Comparison of ENCODE assay signal across 8 mouse cellular contexts in the genomic region with DNA sequence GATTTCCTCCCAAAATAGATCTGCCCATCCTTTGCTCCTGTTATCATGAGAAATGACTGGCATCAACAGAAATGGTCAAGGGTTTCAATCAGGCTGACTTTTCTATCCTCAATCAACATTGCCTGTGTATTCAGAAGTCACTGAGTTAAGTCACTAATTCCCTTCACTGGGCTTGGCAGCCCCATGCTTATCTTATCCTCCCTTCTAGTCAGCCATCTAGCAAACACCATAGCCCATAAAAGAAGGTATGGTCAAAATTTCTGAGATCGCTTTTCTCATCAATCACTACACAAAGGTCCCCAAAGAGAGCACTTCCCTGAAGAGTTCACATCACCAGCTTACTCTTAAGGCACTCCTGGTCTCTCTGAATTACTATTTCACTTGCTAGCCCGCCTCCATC. TPM values are rescaled to one million over a fixed set of nuclear protein-coding genes. Genes with fewer than 3 reads are reported as not detected.
DNase-seq lines count a peak whose midpoint lies in the region; ATAC-seq and TF ChIP-seq lines count a peak whose summit lies in the region.

No protein-coding gene starts in this region.

- H3K4me2 ChIP-seq in heart, postnatal 0 days (ENCODE audit: low read depth, low read length) = peak overlapping the region; percentile 68
- H3K4me2 ChIP-seq in hindbrain, embryonic 13.5 days = peak overlapping the region; percentile 70
- H3K4me2 ChIP-seq in midbrain, embryonic 11.5 days = peak overlapping the region; percentile 65

- peaks cover 17% of the 10 kb centered on the region for H3K4me1 ChIP-seq in heart, postnatal 0 days (ENCODE audit: control insufficient read depth, insufficient read depth)
- H3K4me1 ChIP-seq in bone marrow macrophage, adult 2 months (ENCODE audit: control insufficient read depth, insufficient read depth, low read length) = peaks cover 17% of the 10 kb centered on the region
- peaks cover 36% of the 10 kb centered on the region for H3K4me1 ChIP-seq in hindbrain, embryonic 13.5 days (replicated peaks)
- H3K4me1 ChIP-seq in midbrain, embryonic 11.5 days (ENCODE audit: control insufficient read depth, insufficient read depth, low read length) = peaks cover 17% of the 10 kb centered on the region

- H3K9me3 ChIP-seq in heart, postnatal 0 days (replicated peaks; ENCODE audit: control insufficient read depth, low read length) = no peaks in the 10 kb centered on the region
- H3K9me3 ChIP-seq in hindbrain, embryonic 13.5 days = no peaks in the 10 kb centered on the region
- no peaks in the 10 kb centered on the region for H3K9me3 ChIP-seq in midbrain, embryonic 11.5 days (ENCODE audit: control insufficient read depth, low read length)

- DNase-seq in heart, postnatal 0 days (ENCODE audit: low spot score) = no peak
- no peak for DNase-seq in heart, postnatal 36 days
- DNase-seq in midbrain, embryonic 11.5 days (ENCODE audit: low spot score, missing footprints) = no peak
- no peak for DNase-seq in right cerebral cortex, postnatal 10 days (ENCODE audit: low spot score in 2 of 2)
- no peak for DNase-seq in Muller cell, postnatal 12 days (ENCODE audit: inconsistent ontology term)
- DNase-seq in embryo, embryonic 9.5 days (ENCODE audit: extremely low spot score) = no peak

- ATAC-seq in heart, postnatal 0 days (ENCODE audit: insufficient read depth, low read depth) = no peak
- no peak for ATAC-seq in hindbrain, embryonic 13.5 days (ENCODE audit: low FRiP score)
- ATAC-seq in midbrain, embryonic 11.5 days (ENCODE audit: low FRiP score) = no peak

- 7% methylated on average over 2 of the region's 2 CpGs for WGBS in heart, postnatal 0 days
- WGBS in hindbrain, embryonic 13.5 days = 16% methylated on average over 2 of the region's 2 CpGs
- 20% methylated on average over 2 of the region's 2 CpGs for WGBS in midbrain, embryonic 11.5 days

- no peak for TF ChIP-seq CTCF in heart, postnatal 0 days (IDR thresholded peaks at IDR 0.05; ENCODE audit: low read depth)
- TF ChIP-seq CTCF in bone marrow macrophage, adult 2 months (IDR thresholded peaks at IDR 0.05; ENCODE audit: low read depth, low read length) = no peak

- TF ChIP-seq EP300 in heart, postnatal 0 days (IDR thresholded peaks at IDR 0.05; ENCODE audit: low read depth) = no peak

- H3K27me3 ChIP-seq in heart, postnatal 0 days (ENCODE audit: control insufficient read depth, insufficient read depth, low read length) = no peaks in the 10 kb centered on the region
- no peaks in the 10 kb centered on the region for H3K27me3 ChIP-seq in hindbrain, embryonic 13.5 days
- no peaks in the 10 kb centered on the region for H3K27me3 ChIP-seq in midbrain, embryonic 11.5 days (ENCODE audit: control insufficient read depth, insufficient read depth, low read length)

- peak overlapping the region; percentile 54 for H3K9ac ChIP-seq in heart, postnatal 0 days (replicated peaks; ENCODE audit: low read depth, low read length)
- H3K9ac ChIP-seq in hindbrain, embryonic 13.5 days = peak overlapping the region; percentile 84
- H3K9ac ChIP-seq in midbrain, embryonic 11.5 days (ENCODE audit: low read length) = peak overlapping the region; percentile 73

- H3K36me3 ChIP-seq in heart, postnatal 0 days (replicated peaks; ENCODE audit: control insufficient read depth, insufficient read depth, low read length) = peaks cover 56% of the 10 kb centered on the region
- H3K36me3 ChIP-seq in hindbrain, embryonic 13.5 days = peaks cover 51% of the 10 kb centered on the region
- H3K36me3 ChIP-seq in midbrain, embryonic 11.5 days (ENCODE audit: control insufficient read depth, insufficient read depth, low read length) = peaks cover 12% of the 10 kb centered on the region

- peak overlapping the region; percentile 96 for H3K27ac ChIP-seq in heart, postnatal 0 days (ENCODE audit: low read depth)
- no peak overlapping the region; the same call in 1 of the 2 replicates for H3K27ac ChIP-seq in bone marrow macrophage, adult 2 months (ENCODE audit: insufficient read depth, low read depth, low read length)
- peak overlapping the region; percentile 98 for H3K27ac ChIP-seq in hindbrain, embryonic 13.5 days
- H3K27ac ChIP-seq in midbrain, embryonic 11.5 days (ENCODE audit: low read depth, low read length) = peak overlapping the region; percentile 8; the same call in 1 of the 2 replicates

- no peak for TF ChIP-seq POLR2A in bone marrow macrophage, adult 2 months (IDR thresholded peaks at IDR 0.05; ENCODE audit: borderline replicate concordance, low read depth, low read length)

- peak overlapping the region; percentile 66 for H3K4me3 ChIP-seq in heart, postnatal 0 days (ENCODE audit: low read depth, low read length)
- H3K4me3 ChIP-seq in bone marrow macrophage, adult 2 months (ENCODE audit: insufficient read depth, low read length) = peak overlapping the region; percentile 79
- H3K4me3 ChIP-seq in hindbrain, embryonic 13.5 days = peak overlapping the region; percentile 81
- H3K4me3 ChIP-seq in midbrain, embryonic 11.5 days (ENCODE audit: low read depth, low read length) = peak overlapping the region; percentile 55

- intact Hi-C loops in heart, postnatal 36 days (cut with DNase I) = loop anchor here (5.0 to 10.0 kb wide), 3 partner anchors 171 to 534 kb away; a partner anchor contains a TSS

RNA-seq across cellular contexts. Expression of a gene that starts 1.4 kb away (rescaled TPM):
- 27.4 and 90.6 TPM in 2 replicates for total RNA-seq in heart, postnatal 0 days (2014; rRNA removed; ENCODE audit: low replicate concordance)
- polyA plus RNA-seq in heart, postnatal 0 days (2015; fragmentation: Nextera tagmentation; extraction: Ambion mirVana) = 65.4 and 65.8 TPM in 2 replicates
- 10 to 100 TPM; 13.1 to 13.7 TPM for total RNA-seq in heart, postnatal 36 days (2021)
- polyA plus RNA-seq in bone marrow macrophage, adult 2 months (2012; ENCODE audit: insufficient read depth, insufficient read length, missing spikeins) = 77.1 and 84.1 TPM in 2 replicates
- polyA plus RNA-seq in hindbrain, embryonic 13.5 days (2015; fragmentation: Nextera tagmentation; extraction: Ambion mirVana) = 126 and 130 TPM in 2 replicates
- polyA plus RNA-seq in midbrain, embryonic 11.5 days (2014; fragmentation: Nextera tagmentation; extraction: Ambion mirVana) = 304 and 334 TPM in 2 replicates

RNA-seq across cellular contexts. Expression of a gene that starts 6.9 kb away (rescaled TPM):
- total RNA-seq in heart, postnatal 0 days (2014; rRNA removed; ENCODE audit: low replicate concordance) = 42.1 and 51.1 TPM in 2 replicates
- polyA plus RNA-seq in heart, postnatal 0 days (2015; fragmentation: Nextera tagmentation; extraction: Ambion mirVana) = 35.2 and 39.4 TPM in 2 replicates
- 1 to 10 TPM; 2.0 to 2.2 TPM for total RNA-seq in heart, postnatal 36 days (2021)
- polyA plus RNA-seq in bone marrow macrophage, adult 2 months (2012; ENCODE audit: insufficient read depth, insufficient read length, missing spikeins) = 58.6 and 69.4 TPM in 2 replicates
- polyA plus RNA-seq in hindbrain, embryonic 13.5 days (2015; fragmentation: Nextera tagmentation; extraction: Ambion mirVana) = 48.8 and 57.0 TPM in 2 replicates
- 277 and 307 TPM in 2 replicates for polyA plus RNA-seq in midbrain, embryonic 11.5 days (2014; fragmentation: Nextera tagmentation; extraction: Ambion mirVana)

RNA-seq across cellular contexts. Expression of a gene that starts 7.2 kb away (rescaled TPM):
- 21.7 and 57.9 TPM in 2 replicates for total RNA-seq in heart, postnatal 0 days (2014; rRNA removed; ENCODE audit: low replicate concordance)
- 23.8 and 27.0 TPM in 2 replicates for polyA plus RNA-seq in heart, postnatal 0 days (2015; fragmentation: Nextera tagmentation; extraction: Ambion mirVana)
- 10 to 100 TPM; 20.8 to 21.0 TPM for total RNA-seq in heart, postnatal 36 days (2021)
- 11.4 and 14.4 TPM in 2 replicates for polyA plus RNA-seq in bone marrow macrophage, adult 2 months (2012; ENCODE audit: insufficient read depth, insufficient read length, missing spikeins)
- 28.2 and 28.7 TPM in 2 replicates for polyA plus RNA-seq in hindbrain, embryonic 13.5 days (2015; fragmentation: Nextera tagmentation; extraction: Ambion mirVana)
- 36.0 and 37.4 TPM in 2 replicates for polyA plus RNA-seq in midbrain, embryonic 11.5 days (2014; fragmentation: Nextera tagmentation; extraction: Ambion mirVana)

RNA-seq across cellular contexts. Expression of a gene that starts 21.3 kb away (rescaled TPM):
- not detected in 2 replicates for total RNA-seq in heart, postnatal 0 days (2014; rRNA removed; ENCODE audit: low replicate concordance)
- 1.6 and 2.4 TPM in 2 replicates for polyA plus RNA-seq in heart, postnatal 0 days (2015; fragmentation: Nextera tagmentation; extraction: Ambion mirVana)
- under 1 TPM; 0.39 to 0.84 TPM for total RNA-seq in heart, postnatal 36 days (2021)
- 0.61 TPM in 1 of 2 replicates, not detected in the other for polyA plus RNA-seq in bone marrow macrophage, adult 2 months (2012; ENCODE audit: insufficient read depth, insufficient read length, missing spikeins)
- 0.86 and 0.87 TPM in 2 replicates for polyA plus RNA-seq in hindbrain, embryonic 13.5 days (2015; fragmentation: Nextera tagmentation; extraction: Ambion mirVana)
- polyA plus RNA-seq in midbrain, embryonic 11.5 days (2014; fragmentation: Nextera tagmentation; extraction: Ambion mirVana) = 0.44 and 0.62 TPM in 2 replicates

RNA-seq across cellular contexts. Expression of a gene that starts 21.6 kb away (rescaled TPM):
- 42.0 and 149 TPM in 2 replicates for total RNA-seq in heart, postnatal 0 days (2014; rRNA removed; ENCODE audit: low replicate concordance)
- 41.0 and 55.2 TPM in 2 replicates for polyA plus RNA-seq in heart, postnatal 0 days (2015; fragmentation: Nextera tagmentation; extraction: Ambion mirVana)
- total RNA-seq in heart, postnatal 36 days (2021) = 10 to 100 TPM; 25.9 to 28.7 TPM
- 16.0 and 17.8 TPM in 2 replicates for polyA plus RNA-seq in bone marrow macrophage, adult 2 months (2012; ENCODE audit: insufficient read depth, insufficient read length, missing spikeins)
- 35.8 and 37.2 TPM in 2 replicates for polyA plus RNA-seq in hindbrain, embryonic 13.5 days (2015; fragmentation: Nextera tagmentation; extraction: Ambion mirVana)
- 57.5 and 64.4 TPM in 2 replicates for polyA plus RNA-seq in midbrain, embryonic 11.5 days (2014; fragmentation: Nextera tagmentation; extraction: Ambion mirVana)
